Mouse (Mus musculus) stomach, postnatal 0 days (tissue): ENCODE data around the gene Kidins220. TPM values are rescaled to one million over a fixed set of nuclear protein-coding genes. Genes with fewer than 3 reads are reported as not detected.

Experiments
- ATAC-seq: fragments of 200-750 bp; cut with Nextera tagmentation; 2 replicates; pipeline ENCODE4 v1.8.0; 2017; ENCODE audit not compliant: low FRiP score, low TSS enrichment
- DNase-seq: peaks from one replicate; pipeline ENCODE4 v3.0.0-alpha.2; 2016; ENCODE audit warnings: low spot score
- H3K27ac ChIP-seq: fragments of 300-500 bp; sonication (generic); replicated peaks from 2 replicates; pipeline ENCODE4 v1.5.1; 2014; ENCODE audit warnings: mild to moderate bottlenecking, control low read depth
- H3K27me3 ChIP-seq: fragments of 300-500 bp; sonication (generic); 2 replicates; pipeline ENCODE4 v1.6.1; 2014; ENCODE audit warnings: low read length; ENCODE audit not compliant: control insufficient read depth, insufficient read depth
- H3K36me3 ChIP-seq: fragments of 300-500 bp; sonication (generic); 2 replicates; pipeline ENCODE4 v1.6.1; 2014; ENCODE audit warnings: low read length, mixed read lengths; ENCODE audit not compliant: control insufficient read depth, insufficient read depth
- H3K4me1 ChIP-seq: fragments of 300-500 bp; sonication (generic); replicated peaks from 2 replicates; pipeline ENCODE4 v1.6.1; 2014; ENCODE audit warnings: antibody characterized with exemption; ENCODE audit not compliant: control insufficient read depth, insufficient read depth
- H3K4me2 ChIP-seq: fragments of 300-500 bp; sonication (generic); replicated peaks from 2 replicates; pipeline ENCODE4 v1.6.1; 2014; ENCODE audit warnings: low read depth, mild to moderate bottlenecking, control low read depth, moderate library complexity
- H3K4me3 ChIP-seq: fragments of 300-500 bp; sonication (generic); 2 replicates; pipeline ENCODE4 v1.5.1; 2014; ENCODE audit warnings: low read depth, low read length, control low read depth
- H3K9ac ChIP-seq: fragments of 300-500 bp; sonication (generic); 2 replicates; pipeline ENCODE4 v1.6.1; 2014; ENCODE audit warnings: mild to moderate bottlenecking, low read length, control low read depth, mixed read lengths
- H3K9me3 ChIP-seq: fragments of 300-500 bp; sonication (generic); 2 replicates; pipeline ENCODE4 v1.6.1; 2016; ENCODE audit warnings: low read length; ENCODE audit not compliant: control insufficient read depth
- CTCF ChIP-seq: IDR thresholded peaks from 2 replicates; pipeline ENCODE4 v1.5.1; 2016; ENCODE audit warnings: antibody characterized with exemption, low read depth, mild to moderate bottlenecking, moderate library complexity
- EP300 ChIP-seq: optimal IDR thresholded peaks from 2 replicates; pipeline ENCODE3; 2016; ENCODE audit warnings: antibody characterized with exemption
- WGBS: fragments of 180-500 bp; shearing (Covaris S2); extraction: QIAGEN DNeasy Blood & Tissue Kit; methylation state at CpG from one replicate; pipeline ENCODE4 v1.1.7; 2014; 5-methylcytosine and 5-hydroxymethylcytosine counted together
- polyA plus RNA-seq: library from polyadenylated mRNA; unstranded; fragments of >200 nt; fragmentation: Nextera tagmentation; extraction: Ambion mirVana; gene quantifications from 2 replicates; pipeline ENCODE4 v1.2.1, GENCODE M21; 2015

The Kidins220 gene
- polyA plus RNA-seq, 1 experiment from 2014 or later, result 9.1 TPM

DNA sequence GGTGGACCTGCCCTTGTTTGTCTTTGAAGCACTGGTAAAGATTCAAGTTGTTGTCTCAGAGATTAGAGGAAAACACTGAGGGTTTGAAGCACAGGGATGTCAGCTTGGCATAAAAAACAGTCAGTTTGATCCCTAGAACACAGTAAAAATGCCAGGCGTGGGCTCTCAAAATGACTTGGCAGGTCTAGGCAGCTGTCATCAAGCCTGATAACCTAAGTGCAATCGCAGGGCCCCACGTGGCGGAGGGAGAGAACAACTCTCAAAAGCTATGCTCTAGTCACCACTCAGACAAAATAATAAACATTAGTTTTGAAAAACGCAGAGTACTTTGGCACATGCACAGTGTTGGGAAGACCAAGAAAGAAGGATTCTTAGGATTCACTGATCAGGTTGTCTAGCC, 10.5 kb downstream of the Kidins220 start:
- Histone ChIP-seq H3K4me1 (no peaks in the 10 kb centered on the region), H3K27ac (no peak overlapping the region), H3K4me3 (no peak overlapping the region), H3K27me3 (no peaks in the 10 kb centered on the region), H3K9ac (no peak overlapping the region), H3K36me3 (peaks cover 5% of the 10 kb centered on the region; the same call in 1 of the 2 replicates), H3K4me2 (no peak overlapping the region), H3K9me3 (no peaks in the 10 kb centered on the region)
- peak; percentile 11 for DNase-seq
- TF ChIP-seq CTCF (no peak), EP300 (no peak)
- ATAC-seq, result no peak
- 70% methylated on average over 5 of the region's 5 CpGs for WGBS

- H3K9ac ChIP-seq, result no peak overlapping the region
- no peak for TF ChIP-seq EP300
- no peak for TF ChIP-seq CTCF
- DNase-seq, result no peak
- no peaks in the 10 kb centered on the region for H3K9me3 ChIP-seq
- no peak overlapping the region for H3K4me2 ChIP-seq
- H3K27ac ChIP-seq, result no peak overlapping the region
- no peaks in the 10 kb centered on the region for H3K27me3 ChIP-seq
- no peak for ATAC-seq
- no peak overlapping the region for H3K4me3 ChIP-seq
- peaks cover 41% of the 10 kb centered on the region for H3K36me3 ChIP-seq
- no peaks in the 10 kb centered on the region for H3K4me1 ChIP-seq
- WGBS, result 91% methylated on average over 4 of the region's 4 CpGs
Observed at GRCm38 (mm10) chr12:24995350-24995749, 20.6 kb downstream of the Kidins220 start.

GRCm38 (mm10) chr12:25005350-25005749, 30.6 kb downstream of the Kidins220 start:
- no peak overlapping the region for H3K4me3 ChIP-seq
- TF ChIP-seq CTCF (no peak), EP300 (no peak)
- H3K36me3 ChIP-seq, result peaks cover 39% of the 10 kb centered on the region
- no peaks in the 10 kb centered on the region for H3K9me3 ChIP-seq
- no peak overlapping the region for H3K4me2 ChIP-seq
- DNase-seq (peak; percentile 27), ATAC-seq (peak; percentile 65; the same call in 1 of the 2 replicates)
- WGBS, result 55% methylated on average over 6 of the region's 6 CpGs
- H3K4me1 ChIP-seq, result no peaks in the 10 kb centered on the region
- no peaks in the 10 kb centered on the region for H3K27me3 ChIP-seq
- no peak overlapping the region for H3K27ac ChIP-seq
- H3K9ac ChIP-seq, result no peak overlapping the region

GRCm38 (mm10) chr12:25009957-25010356, 35.2 kb downstream of the Kidins220 start:
- WGBS, result 86% methylated on average over 9 of the region's 9 CpGs
- Histone ChIP-seq H3K4me3 (no peak overlapping the region), H3K9ac (no peak overlapping the region), H3K27ac (no peak overlapping the region), H3K4me2 (no peak overlapping the region), H3K36me3 (peaks cover 24% of the 10 kb centered on the region), H3K9me3 (no peaks in the 10 kb centered on the region), H3K27me3 (no peaks in the 10 kb centered on the region), H3K4me1 (no peaks in the 10 kb centered on the region)
- no peak for TF ChIP-seq EP300
- no peak for TF ChIP-seq CTCF
- DNase-seq (no peak), ATAC-seq (no peak)

GRCm38 (mm10) chr12:25010416-25010815, 35.7 kb downstream of the Kidins220 start:
- TF ChIP-seq CTCF (no peak), EP300 (no peak)
- no peak for ATAC-seq
- Histone ChIP-seq H3K9ac (no peak overlapping the region), H3K36me3 (peaks cover 26% of the 10 kb centered on the region), H3K27me3 (no peaks in the 10 kb centered on the region), H3K27ac (no peak overlapping the region), H3K9me3 (no peaks in the 10 kb centered on the region), H3K4me3 (no peak overlapping the region), H3K4me1 (no peaks in the 10 kb centered on the region), H3K4me2 (no peak overlapping the region)
- WGBS, result 80% methylated on average over 1 of the region's 1 CpGs
- no peak for DNase-seq

GRCm38 (mm10) chr12:25011733-25012367, 37.1 kb downstream of the Kidins220 start:
- Histone ChIP-seq H3K27me3 (no peaks in the 10 kb centered on the region), H3K4me2 (no peak overlapping the region), H3K4me3 (no peak overlapping the region), H3K36me3 (peaks cover 34% of the 10 kb centered on the region), H3K27ac (peak overlapping the region; percentile 56), H3K4me1 (no peaks in the 10 kb centered on the region), H3K9me3 (no peaks in the 10 kb centered on the region), H3K9ac (no peak overlapping the region)
- DNase-seq, result peak; percentile 70
- TF ChIP-seq EP300, result no peak
- TF ChIP-seq CTCF, result no peak
- peak; percentile 74 for ATAC-seq
- WGBS, result 53% methylated on average over 15 of the region's 15 CpGs
